Mouse (Mus musculus) stomach, embryonic 16.5 days (tissue): Measurements from ENCODE around the gene Usp20. TPM values are rescaled to one million over a fixed set of nuclear protein-coding genes. Genes with fewer than 3 reads are reported as not detected.

Source experiments
- ATAC-seq: fragments of 200-750 bp; cut with Nextera tagmentation; 2 replicates; pipeline ENCODE4 v1.8.0; 2017; ENCODE audit warnings: moderate number of reproducible peaks, moderate TSS enrichment; ENCODE audit not compliant: insufficient read depth, low FRiP score
- H3K27ac ChIP-seq: fragments of 300-500 bp; sonication (generic); 2 replicates; pipeline ENCODE4 v1.5.1; 2014; ENCODE audit warnings: low read length
- H3K27me3 ChIP-seq: fragments of 300-500 bp; sonication (generic); 2 replicates; pipeline ENCODE4 v1.6.1; 2014; ENCODE audit warnings: low read length, control low read depth, mixed read lengths; ENCODE audit not compliant: control insufficient read depth, insufficient read depth
- H3K36me3 ChIP-seq: fragments of 300-500 bp; sonication (generic); 2 replicates; pipeline ENCODE4 v1.6.1; 2014; ENCODE audit warnings: low read length; ENCODE audit not compliant: control insufficient read depth, insufficient read depth
- H3K4me1 ChIP-seq: fragments of 300-500 bp; sonication (generic); 2 replicates; pipeline ENCODE4 v1.6.1; 2014; ENCODE audit warnings: low read length, control low read depth, mixed read lengths; ENCODE audit not compliant: control insufficient read depth, insufficient read depth
- H3K4me2 ChIP-seq: fragments of 300-500 bp; sonication (generic); 2 replicates; pipeline ENCODE4 v1.6.1; 2014; ENCODE audit warnings: low read depth, low read length, mixed read lengths
- H3K4me3 ChIP-seq: fragments of 300-500 bp; sonication (generic); replicated peaks from 2 replicates; pipeline ENCODE4 v1.5.1; 2014; ENCODE audit warnings: mild to moderate bottlenecking, low read length
- H3K9ac ChIP-seq: fragments of 300-500 bp; sonication (generic); 2 replicates; pipeline ENCODE4 v1.6.1; 2014; ENCODE audit warnings: low read length
- H3K9me3 ChIP-seq: fragments of 300-500 bp; sonication (generic); replicated peaks from 2 replicates; pipeline ENCODE4 v1.6.1; 2016; ENCODE audit warnings: low read length, control low read depth; ENCODE audit not compliant: control insufficient read depth
- WGBS: fragments of 180-500 bp; shearing (Covaris S2); extraction: QIAGEN DNeasy Blood & Tissue Kit; methylation state at CpG from one replicate; pipeline ENCODE4 v1.1.7; 2014; 5-methylcytosine and 5-hydroxymethylcytosine counted together
- polyA plus RNA-seq: library from polyadenylated mRNA; unstranded; fragments of >200 nt; fragmentation: Nextera tagmentation; extraction: Ambion mirVana; gene quantifications from 2 replicates; pipeline ENCODE4 v1.2.1, GENCODE M21; 2015

Gene Usp20
- polyA plus RNA-seq, 1 experiment from 2014 or later: 22.0 TPM

DNA sequence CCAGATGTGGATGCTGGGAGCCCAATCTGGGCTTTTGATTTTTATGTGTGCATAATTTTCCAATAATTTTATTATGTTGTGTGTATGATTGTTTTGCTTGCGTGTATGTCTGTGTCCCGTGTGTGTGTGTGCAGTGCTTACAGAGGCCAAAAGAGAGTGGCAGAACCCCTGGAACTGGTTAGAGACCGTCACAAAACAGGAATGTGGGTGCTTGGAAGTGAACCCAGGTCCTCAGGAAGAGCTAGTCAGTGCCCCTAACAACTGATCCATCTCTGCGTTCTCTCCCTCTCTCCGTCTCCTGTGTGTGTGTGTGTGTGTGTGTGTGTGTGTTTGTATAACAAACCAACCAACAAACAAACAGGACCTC is 29.6 kb upstream of the Usp20 start:
- 23% methylated on average over 5 of the region's 5 CpGs for WGBS
- peaks cover 29% of the 10 kb centered on the region for H3K4me1 ChIP-seq
- ATAC-seq: 0 out of 2 replicates have a peak, but pooled peaks have one; percentile 6
- no peaks in the 10 kb centered on the region for H3K9me3 ChIP-seq
- no peaks in the 10 kb centered on the region for H3K27me3 ChIP-seq
- H3K4me3 ChIP-seq: peak overlapping the region; percentile 89
- H3K36me3 ChIP-seq: 0 out of 2 replicates have a peak, but pooled peaks cover 5% of the 10 kb centered on the region
- peak overlapping the region; percentile 64 for H3K4me2 ChIP-seq
- peak overlapping the region; percentile 84 for H3K27ac ChIP-seq
- peak overlapping the region; percentile 97 for H3K9ac ChIP-seq

DNA sequence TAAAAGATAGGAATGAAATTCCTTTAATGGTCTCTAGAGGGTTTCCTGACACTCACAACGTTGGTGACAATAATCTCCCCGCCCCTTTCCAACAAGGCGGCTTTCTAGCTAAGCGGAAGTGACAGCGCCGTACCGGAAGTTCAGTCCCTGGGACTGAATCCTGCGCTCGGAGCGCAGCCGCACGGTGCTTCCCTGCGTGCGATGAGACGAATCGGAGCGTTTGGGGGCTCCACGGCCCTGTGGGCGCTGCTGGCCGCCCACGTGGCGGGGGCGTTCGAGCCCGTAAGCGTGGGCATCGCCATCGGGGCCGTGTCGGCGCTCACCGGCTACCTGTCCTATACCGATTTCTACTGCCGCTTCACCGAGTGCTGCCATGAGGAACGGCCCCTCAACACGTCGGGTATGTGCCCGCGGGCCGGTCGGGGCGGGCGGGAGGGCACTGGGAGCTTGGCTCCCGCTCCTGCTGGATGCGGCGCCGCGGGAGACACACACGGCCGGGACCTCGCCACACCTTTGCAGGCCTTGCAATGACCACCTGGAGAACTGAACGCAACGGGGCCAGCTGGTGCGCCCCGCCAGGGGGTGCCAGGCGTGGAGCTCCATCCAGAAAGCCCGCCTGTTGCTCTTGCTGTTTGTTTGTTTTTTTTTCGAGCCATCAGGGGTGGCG is 29.1 kb upstream of the Usp20 start, which contains the start of gene Tor1b:
TSS of gene Tor1b (plus strand) at position 136 of the 667 bp plus-strand sequence.
- no peaks in the 10 kb centered on the region for H3K27me3 ChIP-seq
- peak within 1 kb of the TSS; percentile 64 for H3K4me2 ChIP-seq
- peak within 1 kb of the TSS; percentile 89 for H3K4me3 ChIP-seq
- no peaks in the 10 kb centered on the region for H3K9me3 ChIP-seq
- WGBS: under 1% methylated on average over 60 of the region's 60 CpGs
- peak; percentile 87 for ATAC-seq
- peak within 1 kb of the TSS; percentile 97 for H3K9ac ChIP-seq
- H3K27ac ChIP-seq: peak within 1 kb of the TSS; percentile 84
- H3K4me1 ChIP-seq: peaks cover 29% of the 10 kb centered on the region
- 0 out of 2 replicates have a peak, but pooled peaks cover 5% of the 10 kb centered on the region for H3K36me3 ChIP-seq

DNA sequence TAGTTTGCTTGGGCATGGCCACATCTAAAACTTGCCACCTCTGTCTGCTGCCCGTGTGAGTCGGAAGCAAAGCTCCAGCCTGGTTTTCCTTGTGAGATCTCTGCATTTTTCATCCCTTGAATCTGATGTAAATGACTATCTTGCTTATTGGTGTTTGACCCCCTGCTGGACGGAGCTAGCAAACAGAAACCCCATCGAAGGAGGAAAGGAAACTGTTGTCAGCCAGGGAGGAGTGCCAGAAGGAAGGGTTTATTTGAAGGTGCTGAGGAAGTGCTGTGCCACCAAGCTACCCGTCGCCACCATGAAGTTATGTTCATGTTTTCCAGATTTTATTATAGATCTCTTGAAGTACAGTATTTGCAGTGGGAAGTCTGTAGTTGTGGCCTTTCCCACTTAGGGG is 27.3 kb upstream of the Usp20 start:
- Histone ChIP-seq H3K9me3 (no peaks in the 10 kb centered on the region), H3K27me3 (no peaks in the 10 kb centered on the region), H3K9ac (peak overlapping the region; percentile 37), H3K4me3 (peak overlapping the region; percentile 6; the same call in 1 of the 2 replicates), H3K4me2 (peak overlapping the region; percentile 64; the same call in 1 of the 2 replicates), H3K36me3 (0 out of 2 replicates have a peak, but pooled peaks cover 15% of the 10 kb centered on the region), H3K4me1 (peaks cover 29% of the 10 kb centered on the region), H3K27ac (no peak overlapping the region)
- WGBS: 57% methylated on average over 6 of the region's 6 CpGs
- no peak for ATAC-seq

DNA sequence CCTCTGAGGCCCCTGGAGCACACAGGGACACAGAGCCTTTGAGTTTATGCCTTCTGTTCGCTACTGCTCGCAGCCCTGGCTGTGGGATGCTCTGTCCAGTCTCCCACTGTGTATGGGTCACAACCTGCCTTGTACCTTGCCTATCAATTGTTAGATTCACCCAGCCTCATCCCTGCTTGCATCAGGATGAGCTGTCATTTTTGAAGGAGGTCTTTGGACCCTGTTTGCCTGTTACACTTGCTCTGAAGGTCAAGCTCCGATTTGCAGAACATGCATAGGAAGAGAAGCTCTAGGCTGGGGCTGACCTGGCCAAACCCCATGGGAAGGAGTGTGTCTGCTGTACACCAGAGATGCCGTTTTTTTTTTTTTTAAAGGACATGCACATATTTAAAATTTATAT is 24.6 kb upstream of the Usp20 start:
- Histone ChIP-seq H3K36me3 (peaks cover 22% of the 10 kb centered on the region; the same call in 1 of the 2 replicates), H3K4me3 (no peak overlapping the region), H3K9ac (no peak overlapping the region), H3K9me3 (no peaks in the 10 kb centered on the region), H3K4me1 (peaks cover 26% of the 10 kb centered on the region), H3K4me2 (no peak overlapping the region), H3K27ac (no peak overlapping the region), H3K27me3 (no peaks in the 10 kb centered on the region)
- WGBS: 90% methylated on average over 4 of the region's 4 CpGs
- ATAC-seq: no peak

DNA sequence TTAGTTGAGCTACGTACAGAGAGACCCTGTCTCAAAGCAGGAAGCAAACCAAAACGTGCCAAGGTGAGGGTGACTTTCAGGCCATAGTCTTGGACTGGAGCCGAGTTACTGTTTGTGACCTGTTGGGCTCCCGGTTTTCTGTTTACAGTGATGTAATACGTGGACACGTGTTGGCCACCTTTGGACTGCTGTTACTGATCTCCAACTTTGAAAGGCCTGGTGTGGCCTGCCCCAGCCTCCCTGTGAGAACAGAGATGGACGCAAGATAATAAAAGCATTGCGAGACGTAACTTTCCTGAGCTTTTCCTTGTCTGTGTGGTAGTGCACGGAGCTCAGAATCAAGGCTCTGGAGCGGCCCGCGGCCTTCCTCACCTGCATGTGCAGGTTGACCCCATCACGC is 23.4 kb upstream of the Usp20 start:
- no peaks in the 10 kb centered on the region for H3K27me3 ChIP-seq
- H3K4me3 ChIP-seq: no peak overlapping the region
- WGBS: 84% methylated on average over 14 of the region's 14 CpGs
- no peak overlapping the region for H3K4me2 ChIP-seq
- peaks cover 22% of the 10 kb centered on the region; the same call in 1 of the 2 replicates for H3K36me3 ChIP-seq
- H3K9ac ChIP-seq: no peak overlapping the region
- ATAC-seq: no peak
- no peak overlapping the region for H3K27ac ChIP-seq
- peaks cover 21% of the 10 kb centered on the region for H3K4me1 ChIP-seq
- H3K9me3 ChIP-seq: no peaks in the 10 kb centered on the region

DNA sequence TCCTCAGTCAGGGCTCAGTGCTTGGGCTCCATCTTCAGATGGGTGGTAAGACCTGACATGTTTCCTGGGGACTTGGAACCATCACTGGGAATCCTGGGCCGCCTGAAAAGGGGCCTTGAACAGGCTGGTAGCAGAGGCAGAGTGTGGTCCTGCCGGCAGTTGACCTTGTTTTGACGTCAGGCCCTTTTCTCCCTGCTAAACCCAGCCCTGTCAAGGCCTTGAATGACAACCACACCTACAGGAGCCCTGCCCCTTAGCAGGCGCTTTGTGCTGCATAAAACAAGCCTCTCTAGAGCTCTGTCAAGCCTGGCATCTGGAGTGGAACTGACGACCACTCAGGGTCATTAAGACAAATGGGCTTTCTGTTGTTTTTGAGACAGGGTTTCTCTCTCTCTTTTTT is 22.2 kb upstream of the Usp20 start:
- H3K9me3 ChIP-seq: no peaks in the 10 kb centered on the region
- H3K4me2 ChIP-seq: no peak overlapping the region
- H3K4me3 ChIP-seq: no peak overlapping the region
- 37% methylated on average over 5 of the region's 5 CpGs for WGBS
- H3K27me3 ChIP-seq: no peaks in the 10 kb centered on the region
- no peak overlapping the region for H3K27ac ChIP-seq
- peaks cover 13% of the 10 kb centered on the region for H3K4me1 ChIP-seq
- no peak overlapping the region for H3K9ac ChIP-seq
- no peak for ATAC-seq
- H3K36me3 ChIP-seq: peaks cover 22% of the 10 kb centered on the region; the same call in 1 of the 2 replicates

DNA sequence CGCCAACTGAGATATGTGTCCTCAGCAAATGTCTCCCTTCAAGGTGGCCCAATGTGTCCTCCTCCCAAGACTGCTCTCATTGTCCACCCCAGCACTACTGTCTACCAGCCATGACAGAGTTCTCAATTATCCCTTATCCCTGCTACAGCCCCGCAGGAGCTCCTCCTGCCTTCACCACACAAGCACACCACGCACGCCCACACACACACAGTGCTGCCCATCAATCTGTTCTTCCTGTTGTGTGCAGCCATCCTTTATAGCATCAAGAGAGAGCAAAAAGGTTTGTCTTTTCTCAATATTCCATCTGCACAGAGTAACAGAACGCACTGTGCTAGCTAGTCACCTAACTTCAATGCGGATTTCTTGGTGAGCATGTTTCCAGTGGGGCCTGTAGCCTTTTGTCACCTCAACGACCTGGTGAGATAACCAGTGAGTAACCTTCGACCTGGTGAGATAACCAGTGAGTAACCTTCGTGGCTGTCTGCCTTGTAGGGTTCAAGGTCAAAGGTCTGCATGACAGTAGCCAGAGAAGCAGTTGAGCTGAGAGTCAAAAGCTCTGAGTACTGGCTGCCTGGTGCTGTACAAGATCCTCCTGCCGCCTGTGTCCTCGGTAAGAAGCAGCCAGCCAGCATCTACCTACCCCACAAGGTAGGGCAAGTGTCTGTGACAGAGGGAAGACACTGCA is 19.4 kb upstream of the Usp20 start:
- H3K4me2 ChIP-seq: no peak overlapping the region
- H3K36me3 ChIP-seq: peaks cover 17% of the 10 kb centered on the region; the same call in 1 of the 2 replicates
- H3K4me1 ChIP-seq: peaks cover 19% of the 10 kb centered on the region
- 77% methylated on average over 11 of the region's 11 CpGs for WGBS
- no peak overlapping the region for H3K4me3 ChIP-seq
- no peaks in the 10 kb centered on the region for H3K27me3 ChIP-seq
- no peak overlapping the region for H3K27ac ChIP-seq
- no peaks in the 10 kb centered on the region for H3K9me3 ChIP-seq
- no peak overlapping the region for H3K9ac ChIP-seq
- no peak for ATAC-seq

DNA sequence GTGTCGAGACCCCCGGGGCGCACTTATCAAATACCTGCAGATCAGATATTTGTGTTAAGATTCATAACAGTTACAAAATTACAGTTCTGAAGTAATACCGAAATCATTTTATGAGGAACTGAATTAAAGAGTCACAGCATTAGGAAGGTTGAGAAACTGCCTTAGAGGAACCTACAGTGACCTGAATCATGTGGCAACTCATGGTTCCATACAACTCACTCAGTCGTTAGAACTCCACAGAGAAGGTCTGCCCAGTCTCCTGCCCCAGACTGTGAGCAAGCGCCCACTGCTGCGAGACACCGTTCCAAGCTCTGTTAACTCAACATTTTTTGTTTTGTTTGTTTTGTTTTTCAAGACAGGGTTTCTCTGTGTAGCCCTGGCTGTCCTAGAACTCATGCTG is 16.5 kb upstream of the Usp20 start:
- 90% methylated on average over 8 of the region's 8 CpGs for WGBS
- peaks cover 19% of the 10 kb centered on the region for H3K4me1 ChIP-seq
- H3K36me3 ChIP-seq: peaks cover 6% of the 10 kb centered on the region; the same call in 1 of the 2 replicates
- no peak overlapping the region for H3K27ac ChIP-seq
- ATAC-seq: no peak
- peak overlapping the region; percentile 40; the same call in 1 of the 2 replicates for H3K9ac ChIP-seq
- no peaks in the 10 kb centered on the region for H3K9me3 ChIP-seq
- 0 out of 2 replicates have a peak overlapping the region, but pooled peaks have one; percentile 75 for H3K4me2 ChIP-seq
- no peaks in the 10 kb centered on the region for H3K27me3 ChIP-seq
- no peak overlapping the region for H3K4me3 ChIP-seq

DNA sequence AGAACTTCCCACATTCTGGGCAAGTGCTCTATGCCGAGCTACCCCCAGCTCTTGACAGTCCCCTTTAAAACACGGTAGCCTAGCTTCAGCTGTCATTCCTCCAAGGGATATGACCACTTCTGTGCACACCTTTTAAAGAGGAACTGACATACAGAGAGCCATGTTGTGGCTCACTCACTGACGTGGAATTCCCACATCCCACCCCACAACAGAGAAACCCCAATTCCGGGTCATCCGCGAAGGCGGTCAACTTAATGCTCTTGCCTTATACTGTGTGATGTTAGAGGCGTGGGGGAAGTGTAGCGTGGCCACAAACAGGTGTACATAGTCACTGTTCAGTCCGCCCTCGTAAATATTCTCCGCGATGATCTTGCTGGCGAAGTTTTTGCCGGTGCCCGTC is 15.3 kb upstream of the Usp20 start:
- Histone ChIP-seq H3K27ac (no peak overlapping the region), H3K4me1 (peaks cover 19% of the 10 kb centered on the region), H3K27me3 (no peaks in the 10 kb centered on the region), H3K9ac (peak overlapping the region; percentile 81), H3K36me3 (no peaks in the 10 kb centered on the region), H3K4me2 (peak overlapping the region; percentile 75), H3K9me3 (no peaks in the 10 kb centered on the region), H3K4me3 (peak overlapping the region; percentile 64)
- WGBS: 13% methylated on average over 16 of the region's 16 CpGs
- no peak for ATAC-seq
